Mouse (Mus musculus) cortical plate, adult 2 months (tissue): ENCODE data around the gene Tpi1.

Experiments used
- CTCF ChIP-seq: fragments of 200-500 bp; IDR thresholded peaks from 2 replicates; pipeline ENCODE4 v1.5.1; 2011; ENCODE audit warnings: mild to moderate bottlenecking, control low read depth, low read length; ENCODE audit not compliant: insufficient read depth; ENCODE audit errors: extremely low read depth
- POLR2A ChIP-seq: fragments of 200-500 bp; IDR thresholded peaks from 2 replicates; pipeline ENCODE4 v1.6.1; 2011; ENCODE audit warnings: mild to moderate bottlenecking, low read length, control low read depth; ENCODE audit not compliant: insufficient read depth; ENCODE audit errors: extremely low read depth

- TF ChIP-seq POLR2A (no peak), CTCF (no peak)
Measured at GRCm38 (mm10) chr6:124789519-124789918, 24.6 kb downstream of the Tpi1 start.
